In the genomic region with DNA sequence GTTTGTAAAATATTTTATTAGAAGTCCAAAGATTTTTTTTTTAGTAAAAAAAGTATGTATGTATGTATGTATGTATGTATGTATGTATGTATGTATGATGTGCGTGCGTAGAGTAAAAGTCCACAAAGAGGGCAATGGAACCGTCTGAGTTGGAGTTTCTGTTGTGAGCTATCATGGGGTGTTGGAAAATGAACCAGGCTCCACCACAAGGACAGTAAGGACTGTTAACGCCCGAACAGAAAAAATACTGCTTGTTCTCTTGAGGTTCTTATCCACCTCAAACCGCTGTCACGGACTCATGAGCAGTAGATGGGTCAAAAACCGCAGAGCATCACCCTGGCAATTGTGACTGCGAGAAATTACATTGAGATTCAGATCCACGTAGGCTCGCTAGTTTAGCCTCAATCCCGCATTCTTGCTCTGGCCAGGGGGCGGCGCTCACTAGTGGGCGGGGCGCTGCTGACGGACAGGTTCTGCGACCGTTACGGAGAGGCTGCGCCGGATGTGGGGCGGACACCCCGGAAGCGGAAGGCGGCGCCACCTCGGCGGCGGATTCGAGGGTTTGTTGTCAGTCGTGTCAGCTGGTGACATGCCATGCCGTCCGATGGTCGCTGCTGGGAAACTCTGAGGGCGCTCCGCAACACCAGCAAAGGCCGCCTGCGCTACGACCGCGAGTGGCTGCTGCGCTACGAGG, we compare ENCODE assay signal across 8 mouse cellular contexts. TPM values are rescaled to one million over a fixed set of nuclear protein-coding genes. Genes with fewer than 3 reads are reported as not detected.
DNase-seq lines count a peak whose midpoint lies in the region; ATAC-seq lines count a peak whose summit lies in the region.

Gle1 (plus strand) TSS at position 521 of the 694 bp plus-strand sequence.

- peak; percentile 84 for DNase-seq in c-Kit-negative CD71-positive TER-119-positive erythroid progenitor cells, embryonic 14.5 days (ENCODE audit: low read depth, low spot score)
- DNase-seq in fibroblast of lung, adult 2 months (ENCODE audit: low read depth), result peak; percentile 81
- peak; percentile 97 for DNase-seq in kidney, postnatal 14 days
- peak; percentile 96 for DNase-seq in liver, embryonic 13.5 days
- peak; percentile 97 for DNase-seq in neural tube, embryonic 10.5 days (ENCODE audit: extremely low spot score, low spot score)

- H3K27ac ChIP-seq in heart, embryonic 14.5 days (replicated peaks in 1 of 2; ENCODE audit: control insufficient read depth in 1 of 2, insufficient read depth in 1 of 2, low read depth in 2 of 2, low read length in 2 of 2), result peak within 1 kb of the TSS; percentile 77 to 87
- H3K27ac ChIP-seq in liver, embryonic 13.5 days, result peak within 1 kb of the TSS; percentile 78
- H3K27ac ChIP-seq in stomach, embryonic 16.5 days (ENCODE audit: low read length), result peak within 1 kb of the TSS; percentile 83

- no peaks in the 10 kb centered on the region for H3K27me3 ChIP-seq in heart, embryonic 14.5 days (ENCODE audit: control insufficient read depth, insufficient read depth, low read length)
- no peaks in the 10 kb centered on the region for H3K27me3 ChIP-seq in liver, embryonic 13.5 days
- no peaks in the 10 kb centered on the region for H3K27me3 ChIP-seq in stomach, embryonic 16.5 days (ENCODE audit: control insufficient read depth, insufficient read depth, low read length)

- 2% methylated on average over 44 of the region's 44 CpGs for WGBS in heart, embryonic 14.5 days
- 2% methylated on average over 44 of the region's 44 CpGs for WGBS in liver, embryonic 13.5 days (ENCODE audit: insufficient replicate concordance)
- 3% methylated on average over 44 of the region's 44 CpGs for WGBS in stomach, embryonic 16.5 days

- peaks cover 50% of the 10 kb centered on the region for H3K36me3 ChIP-seq in heart, embryonic 14.5 days (ENCODE audit: control insufficient read depth, insufficient read depth, low read length)
- peaks cover 46% of the 10 kb centered on the region for H3K36me3 ChIP-seq in liver, embryonic 13.5 days
- H3K36me3 ChIP-seq in stomach, embryonic 16.5 days (ENCODE audit: control insufficient read depth, insufficient read depth, low read length), result 0 out of 2 replicates have a peak, but pooled peaks cover 8% of the 10 kb centered on the region

- peaks cover 4 to 6% of the 10 kb centered on the region in 2 experiments; a peak in 2 of 4 replicates for H3K4me1 ChIP-seq in heart, embryonic 14.5 days (ENCODE audit: control insufficient read depth in 2 of 2, insufficient read depth in 2 of 2, low read length in 2 of 2)
- peaks cover 19% of the 10 kb centered on the region for H3K4me1 ChIP-seq in liver, embryonic 13.5 days (replicated peaks)
- peaks cover 4% of the 10 kb centered on the region for H3K4me1 ChIP-seq in stomach, embryonic 16.5 days (ENCODE audit: control insufficient read depth, insufficient read depth, low read length)

- no peaks in the 10 kb centered on the region for H3K9me3 ChIP-seq in heart, embryonic 14.5 days (ENCODE audit: control insufficient read depth, low read length)
- H3K9me3 ChIP-seq in liver, embryonic 13.5 days (replicated peaks), result no peaks in the 10 kb centered on the region
- no peaks in the 10 kb centered on the region for H3K9me3 ChIP-seq in stomach, embryonic 16.5 days (replicated peaks; ENCODE audit: control insufficient read depth, low read length)

- ATAC-seq in CD4-positive, CD25-positive, alpha-beta regulatory T cell, adult 4 months, result peak; percentile 100
- peak; percentile 88 for ATAC-seq in heart, embryonic 14.5 days (ENCODE audit: insufficient number of reproducible peaks, insufficient read depth, low FRiP score, low read depth)
- ATAC-seq in liver, embryonic 13.5 days (ENCODE audit: low read depth), result peak; percentile 96
- peak; percentile 97 for ATAC-seq in stomach, embryonic 16.5 days (ENCODE audit: insufficient read depth, low FRiP score)

- peak within 1 kb of the TSS; percentile 84 for H3K9ac ChIP-seq in heart, embryonic 14.5 days (ENCODE audit: low read length)
- H3K9ac ChIP-seq in liver, embryonic 13.5 days, result peak within 1 kb of the TSS; percentile 78
- peak within 1 kb of the TSS; percentile 77 for H3K9ac ChIP-seq in stomach, embryonic 16.5 days (ENCODE audit: low read length)

- H3K4me3 ChIP-seq in heart, embryonic 14.5 days (ENCODE audit: control insufficient read depth in 1 of 2, insufficient read depth in 1 of 2, low read depth in 1 of 2, low read length in 2 of 2), result peak within 1 kb of the TSS; percentile 84 to 94
- peak within 1 kb of the TSS; percentile 84 for H3K4me3 ChIP-seq in liver, embryonic 13.5 days (replicated peaks)
- H3K4me3 ChIP-seq in stomach, embryonic 16.5 days (replicated peaks; ENCODE audit: low read length), result peak within 1 kb of the TSS; percentile 90

- peak within 1 kb of the TSS; percentile 79 for H3K4me2 ChIP-seq in heart, embryonic 14.5 days (ENCODE audit: low read length)
- H3K4me2 ChIP-seq in liver, embryonic 13.5 days, result peak within 1 kb of the TSS; percentile 81
- H3K4me2 ChIP-seq in stomach, embryonic 16.5 days (ENCODE audit: low read depth, low read length), result peak within 1 kb of the TSS; percentile 75

RNA-seq across cellular contexts. Expression of gene Gle1, which starts in this region (rescaled TPM):
- polyA plus RNA-seq in CD4-positive, CD25-positive, alpha-beta regulatory T cell, adult 4 months (2017; shearing (Covaris generic)), result 10 to 100 TPM; 61.6 to 82.4 TPM
- polyA plus RNA-seq in heart, embryonic 14.5 days (2014; fragmentation: Nextera tagmentation; extraction: Ambion mirVana), result 36.1 and 38.1 TPM in 2 replicates
- polyA plus RNA-seq in liver, embryonic 13.5 days (2015; fragmentation: Nextera tagmentation; extraction: Ambion mirVana), result 29.8 and 33.7 TPM in 2 replicates
- 50.0 and 54.3 TPM in 2 replicates for polyA plus RNA-seq in stomach, embryonic 16.5 days (2015; fragmentation: Nextera tagmentation; extraction: Ambion mirVana)

Comparison
In these comparisons a context has a peak if more than half of its experiments do, and no peak if none do; other contexts are left out.
1. Peak in every context shown above with its lines: DNase-seq, ATAC-seq, H3K4me3 ChIP-seq and H3K27ac ChIP-seq.